Mouse (Mus musculus) cerebellum, postnatal 36 days (tissue): ENCODE results near the gene Vmn2r9.
A peak's percentile ranks its signal among the peaks of the same experiment; 100 is the strongest.
"Not testable (repeated sequence)": the region's sequence is repeated elsewhere in the genome, so short reads cannot be mapped to it uniquely, and the experiment has no call there.

Source experiments
- DNase-seq, 2 experiments: peaks; one replicate each; pipeline ENCODE4 v3.0.0; 2021 to 2022; ENCODE audit warnings: mixed read lengths in 2 of 2

Gene Vmn2r9

GRCm38 (mm10) chr5:108852501-108852900, at the start of gene Vmn2r9:
TSS of gene Vmn2r9 (minus strand) at chr5:108852601.
- DNase-seq = not testable (repeated sequence)

GRCm38 (mm10) chr5:108866746-108867145, 14.3 kb upstream of the Vmn2r9 start:
- not testable (repeated sequence) for DNase-seq

GRCm38 (mm10) chr5:108849466-108849865, 2.9 kb downstream of the Vmn2r9 start:
- no peak for DNase-seq

- no peak for DNase-seq
Observed at GRCm38 (mm10) chr5:108836156-108836555, 16.2 kb downstream of the Vmn2r9 start.

- DNase-seq = peak in 1 of 2 experiments; percentile 2
Observed at GRCm38 (mm10) chr5:108823276-108823675, 29.1 kb downstream of the Vmn2r9 start.

GRCm38 (mm10) chr5:108808750-108809149, 43.7 kb downstream of the Vmn2r9 start, which contains the start of gene Vmn2r8:
TSS of gene Vmn2r8 (minus strand) at chr5:108808850.
- DNase-seq = not testable (repeated sequence)

GRCm38 (mm10) chr5:108803646-108804045, 48.8 kb downstream of the Vmn2r9 start:
- DNase-seq = no peak

- not testable (repeated sequence) for DNase-seq
Observed at GRCm38 (mm10) chr5:108795263-108795662, 57.1 kb downstream of the Vmn2r9 start, which contains the start of gene Tmed11. TSS of gene Tmed11 (minus strand) at chr5:108795363.

GRCm38 (mm10) chr5:108790385-108790784, 62.0 kb downstream of the Vmn2r9 start:
- not testable (repeated sequence) for DNase-seq
